Mouse (Mus musculus): ENCODE measurements around the gene Nek8.

DNA sequence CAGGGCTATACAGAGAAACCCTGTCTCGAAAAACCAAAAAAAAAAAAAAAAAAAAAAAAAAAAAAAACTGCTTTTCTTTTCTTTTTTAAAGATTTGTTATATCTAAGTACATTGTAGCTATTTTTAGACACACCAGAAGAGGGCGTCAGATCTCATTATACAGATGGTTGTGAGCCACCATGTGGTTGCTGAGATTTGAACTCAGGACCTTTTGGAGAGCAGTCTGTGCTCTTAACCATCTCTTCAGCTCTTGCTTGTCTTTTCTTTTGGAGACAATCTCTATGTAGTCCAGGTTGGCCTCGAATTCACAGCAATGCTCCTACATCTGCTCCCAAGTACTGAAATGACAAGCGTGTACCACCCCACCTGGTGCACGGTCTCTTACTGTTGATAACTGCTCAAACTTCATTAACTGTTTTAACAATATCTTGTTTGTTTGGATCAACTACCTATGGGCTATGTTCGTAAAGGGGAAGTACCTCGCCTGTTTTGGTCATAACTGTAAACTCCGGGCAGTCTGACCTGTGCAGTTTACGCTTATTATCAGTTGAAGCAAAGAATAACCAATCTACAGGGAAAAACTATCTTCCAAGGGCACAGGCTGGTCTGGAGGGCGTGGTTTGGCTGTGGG lies 589 bp downstream of the Nek8 start:
- TF ChIP-seq CTCF (IDR thresholded peaks at IDR 0.05; ENCODE audit: control insufficient read depth, insufficient read depth, insufficient replicate concordance, low read depth, low read length) (no peak), POLR2A (IDR thresholded peaks at IDR 0.05; ENCODE audit: control insufficient read depth, low read depth, low read length) (no peak)

Measured in testis, adult 2 months (tissue).